Mouse (Mus musculus) limb, embryonic 13.5 days (tissue): ENCODE data around the gene Izumo4. TPM values are rescaled to one million over a fixed set of nuclear protein-coding genes. Genes with fewer than 3 reads are reported as not detected.

Source experiments
- ATAC-seq: fragments of 200-750 bp; cut with Nextera tagmentation; 2 replicates; pipeline ENCODE4 v1.8.0; 2017; ENCODE audit warnings: low read depth, moderate number of reproducible peaks, moderate TSS enrichment; ENCODE audit not compliant: low FRiP score
- H3K27ac ChIP-seq: fragments of 300-500 bp; sonication (generic); 2 replicates; pipeline ENCODE4 v1.5.1; 2015; ENCODE audit warnings: inconsistent platforms, mild to moderate bottlenecking, moderate library complexity
- H3K27me3 ChIP-seq: fragments of 300-500 bp; sonication (generic); 2 replicates; pipeline ENCODE4 v1.6.1; 2015; ENCODE audit warnings: mild to moderate bottlenecking, inconsistent platforms
- H3K36me3 ChIP-seq: fragments of 300-500 bp; sonication (generic); 2 replicates; pipeline ENCODE4 v1.6.1; 2015; ENCODE audit warnings: inconsistent platforms, mild to moderate bottlenecking, moderate library complexity
- H3K4me1 ChIP-seq: fragments of 300-500 bp; sonication (generic); 2 replicates; pipeline ENCODE4 v1.6.1; 2015; ENCODE audit warnings: inconsistent platforms
- H3K4me2 ChIP-seq: fragments of 300-500 bp; sonication (generic); replicated peaks from 2 replicates; pipeline ENCODE4 v1.6.1; 2015; ENCODE audit warnings: inconsistent platforms, mild to moderate bottlenecking, moderate library complexity
- H3K4me3 ChIP-seq: fragments of 300-500 bp; sonication (generic); 2 replicates; pipeline ENCODE4 v1.5.1; 2015; ENCODE audit warnings: moderate library complexity, mild to moderate bottlenecking, inconsistent platforms
- H3K9ac ChIP-seq: fragments of 300-500 bp; sonication (generic); 2 replicates; pipeline ENCODE4 v1.6.1; 2015; ENCODE audit warnings: mild to moderate bottlenecking, inconsistent platforms
- H3K9me3 ChIP-seq: fragments of 300-500 bp; sonication (generic); 2 replicates; pipeline ENCODE4 v1.6.1; 2016; ENCODE audit warnings: inconsistent platforms
- WGBS: fragments of 180-500 bp; shearing (Covaris S2); methylation state at CpG from one replicate; pipeline ENCODE4 v1.1.7; 2015; 5-methylcytosine and 5-hydroxymethylcytosine counted together
- polyA plus RNA-seq: library from polyadenylated mRNA; unstranded; fragments of >200 nt; fragmentation: Nextera tagmentation; extraction: Ambion mirVana; gene quantifications from 2 replicates; pipeline ENCODE4 v1.2.1, GENCODE M21; 2015

Izumo4 gene
- polyA plus RNA-seq, 1 experiment from 2014 or later = 24.2 TPM

GRCm38 (mm10) chr10:80748609-80749008 is 46.6 kb downstream of the Izumo4 start:
- 8% methylated on average over 6 of the region's 6 CpGs for WGBS
- no peak for ATAC-seq
- Histone ChIP-seq H3K9me3 (no peaks in the 10 kb centered on the region), H3K9ac (no peak overlapping the region), H3K27ac (no peak overlapping the region), H3K27me3 (no peaks in the 10 kb centered on the region), H3K4me1 (peaks cover 15% of the 10 kb centered on the region), H3K4me2 (no peak overlapping the region), H3K4me3 (no peak overlapping the region), H3K36me3 (no peaks in the 10 kb centered on the region)

GRCm38 (mm10) chr10:80751188-80751832 is 49.3 kb downstream of the Izumo4 start:
- ATAC-seq = no peak
- no peaks in the 10 kb centered on the region for H3K27me3 ChIP-seq
- peak overlapping the region; percentile 50 for H3K4me2 ChIP-seq
- no peaks in the 10 kb centered on the region for H3K36me3 ChIP-seq
- peaks cover 22% of the 10 kb centered on the region for H3K4me1 ChIP-seq
- H3K4me3 ChIP-seq = peak overlapping the region; percentile 25
- no peaks in the 10 kb centered on the region for H3K9me3 ChIP-seq
- H3K27ac ChIP-seq = peak overlapping the region; percentile 40; the same call in 1 of the 2 replicates
- 11% methylated on average over 16 of the region's 16 CpGs for WGBS
- 0 out of 2 replicates have a peak overlapping the region, but pooled peaks have one; percentile 39 for H3K9ac ChIP-seq

GRCm38 (mm10) chr10:80752079-80752625 is 50.2 kb downstream of the Izumo4 start:
- peak overlapping the region; percentile 25; the same call in 1 of the 2 replicates for H3K4me3 ChIP-seq
- 0 out of 2 replicates have a peak overlapping the region, but pooled peaks have one; percentile 39 for H3K9ac ChIP-seq
- H3K9me3 ChIP-seq = no peaks in the 10 kb centered on the region
- ATAC-seq = no peak
- 7% methylated on average over 6 of the region's 6 CpGs for WGBS
- peaks cover 30% of the 10 kb centered on the region for H3K4me1 ChIP-seq
- no peaks in the 10 kb centered on the region for H3K27me3 ChIP-seq
- no peaks in the 10 kb centered on the region for H3K36me3 ChIP-seq
- H3K27ac ChIP-seq = 0 out of 2 replicates have a peak overlapping the region, but pooled peaks have one; percentile 40
- peak overlapping the region; percentile 50 for H3K4me2 ChIP-seq

GRCm38 (mm10) chr10:80754594-80755290 is 52.8 kb downstream of the Izumo4 start, which contains the start of gene Dot1l:
Dot1l (plus strand) TSS chr10:80755206.
- peak within 1 kb of the TSS; percentile 97 for H3K4me2 ChIP-seq
- peak; percentile 88 for ATAC-seq

More at GRCm38 (mm10) chr10:80754594-80755290, 52.8 kb downstream of the Izumo4 start, which contains the start of gene Dot1l:
- Histone ChIP-seq H3K4me3 (peak within 1 kb of the TSS; percentile 92), H3K36me3 (no peaks in the 10 kb centered on the region), H3K9me3 (no peaks in the 10 kb centered on the region), H3K27me3 (no peaks in the 10 kb centered on the region), H3K4me1 (peaks cover 44% of the 10 kb centered on the region), H3K9ac (peak within 1 kb of the TSS; percentile 97), H3K27ac (peak within 1 kb of the TSS; percentile 55; the same call in 1 of the 2 replicates)
- under 1% methylated on average over 53 of the region's 57 CpGs for WGBS

Other genes starting within 250 kb of the Izumo4 start
- not detected in 2 replicates for gene Onecut3, start 207.3 kb upstream of the Izumo4 start, polyA plus RNA-seq
- 0.29 and 0.33 TPM in 2 replicates for gene Atp8b3, start 163.1 kb upstream of the Izumo4 start, polyA plus RNA-seq
- gene Rexo1, start 140.6 kb upstream of the Izumo4 start, polyA plus RNA-seq = 28.3 and 28.7 TPM in 2 replicates
- gene Klf16, start 124.9 kb upstream of the Izumo4 start, polyA plus RNA-seq = 9.3 and 10.0 TPM in 2 replicates
- gene Abhd17a, start 111.8 kb upstream of the Izumo4 start, polyA plus RNA-seq = 80.9 and 83.0 TPM in 2 replicates
- 83.9 and 92.0 TPM in 2 replicates for gene Scamp4, start 99.3 kb upstream of the Izumo4 start, polyA plus RNA-seq
- gene Adat3, start 99.3 kb upstream of the Izumo4 start, polyA plus RNA-seq = 7.6 and 8.8 TPM in 2 replicates
- gene Gm49322, start 96.2 kb upstream of the Izumo4 start, polyA plus RNA-seq = 3.7 and 5.6 TPM in 2 replicates
- 148 and 159 TPM in 2 replicates for gene Csnk1g2, start 79.3 kb upstream of the Izumo4 start, polyA plus RNA-seq
- gene Btbd2, start 45.1 kb upstream of the Izumo4 start, polyA plus RNA-seq = 77.8 and 83.5 TPM in 2 replicates
- 86.1 and 87.8 TPM in 2 replicates for gene Mknk2, start 24.1 kb upstream of the Izumo4 start, polyA plus RNA-seq
- gene Mob3a, start 207 bp upstream of the Izumo4 start, polyA plus RNA-seq = 55.3 and 55.7 TPM in 2 replicates
- gene Ap3d1, start 40.1 kb downstream of the Izumo4 start, polyA plus RNA-seq = 74.5 and 80.0 TPM in 2 replicates
- gene Dot1l, start 53.0 kb downstream of the Izumo4 start, polyA plus RNA-seq = 19.2 and 20.2 TPM in 2 replicates
- gene Sf3a2, start 96.0 kb downstream of the Izumo4 start, polyA plus RNA-seq = 73.0 and 77.4 TPM in 2 replicates
- gene Plekhj1, start 96.4 kb downstream of the Izumo4 start, polyA plus RNA-seq = 127 and 128 TPM in 2 replicates
- gene Amh, start 103.1 kb downstream of the Izumo4 start, polyA plus RNA-seq = not detected in 2 replicates
- 4.5 and 5.2 TPM in 2 replicates for gene Jsrp1, start 111.3 kb downstream of the Izumo4 start, polyA plus RNA-seq
- 1,885 and 1,910 TPM in 2 replicates for gene Oaz1, start 124.5 kb downstream of the Izumo4 start, polyA plus RNA-seq
- gene Lingo3, start 141.9 kb downstream of the Izumo4 start, polyA plus RNA-seq = 0.92 and 1.3 TPM in 2 replicates
- gene Lsm7, start 153.0 kb downstream of the Izumo4 start, polyA plus RNA-seq = 310 and 314 TPM in 2 replicates
- gene Sppl2b, start 153.1 kb downstream of the Izumo4 start, polyA plus RNA-seq = 49.0 and 54.1 TPM in 2 replicates
- 0.06 and 0.08 TPM in 2 replicates for gene Tmprss9, start 169.7 kb downstream of the Izumo4 start, polyA plus RNA-seq
- gene Timm13, start 198.8 kb downstream of the Izumo4 start, polyA plus RNA-seq = 306 and 335 TPM in 2 replicates
- gene Lmnb2, start 216.1 kb downstream of the Izumo4 start, polyA plus RNA-seq = 54.6 and 63.2 TPM in 2 replicates
- gene Gadd45b, start 227.9 kb downstream of the Izumo4 start, polyA plus RNA-seq = 32.3 and 32.7 TPM in 2 replicates